Mouse (Mus musculus) forebrain, embryonic 14.5 days (tissue): ENCODE results near the gene Unkl. TPM values are rescaled to one million over a fixed set of nuclear protein-coding genes. Genes with fewer than 3 reads are reported as not detected.
"Not testable (repeated sequence)": the region's sequence is repeated elsewhere in the genome, so short reads cannot be mapped to it uniquely, and the experiment has no call there.

ENCODE experiments used
- ATAC-seq: fragments of 200-750 bp; cut with Nextera tagmentation; 2 replicates; pipeline ENCODE4 v1.8.0; 2017; ENCODE audit warnings: mild to moderate bottlenecking, moderate library complexity
- DNase-seq: peaks from one replicate; pipeline ENCODE4 v3.0.0-alpha.2; 2015; ENCODE audit warnings: low spot score
- H3K27ac ChIP-seq: fragments of 300-500 bp; sonication (generic); 2 replicates; pipeline ENCODE4 v1.5.1; 2014; ENCODE audit warnings: low read depth, mild to moderate bottlenecking, control low read depth, low read length, moderate library complexity
- H3K27me3 ChIP-seq: fragments of 300-500 bp; sonication (generic); replicated peaks from 2 replicates; pipeline ENCODE4 v1.6.1; 2014; ENCODE audit warnings: low read length, control low read depth, mixed read lengths; ENCODE audit not compliant: control insufficient read depth, insufficient read depth
- H3K36me3 ChIP-seq: fragments of 300-500 bp; sonication (generic); 2 replicates; pipeline ENCODE4 v1.6.1; 2014; ENCODE audit warnings: low read length, control low read depth; ENCODE audit not compliant: control insufficient read depth, insufficient read depth
- H3K4me1 ChIP-seq: fragments of 300-500 bp; sonication (generic); 2 replicates; pipeline ENCODE4 v1.6.1; 2014; ENCODE audit warnings: antibody characterized with exemption, low read length, control low read depth; ENCODE audit not compliant: control insufficient read depth, insufficient read depth
- H3K4me2 ChIP-seq: fragments of 300-500 bp; sonication (generic); 2 replicates; pipeline ENCODE4 v1.6.1; 2014; ENCODE audit warnings: mild to moderate bottlenecking, control low read depth, low read length
- H3K4me3 ChIP-seq: fragments of 300-500 bp; sonication (generic); 2 replicates; pipeline ENCODE4 v1.5.1; 2014; ENCODE audit warnings: low read depth, low read length, control low read depth
- H3K9ac ChIP-seq: fragments of 300-500 bp; sonication (generic); 2 replicates; pipeline ENCODE4 v1.6.1; 2014; ENCODE audit warnings: mild to moderate bottlenecking, low read length, control low read depth, moderate library complexity
- H3K9me3 ChIP-seq: fragments of 300-500 bp; sonication (generic); replicated peaks from 2 replicates; pipeline ENCODE4 v1.6.1; 2016; ENCODE audit warnings: low read length, control low read depth, mixed read lengths; ENCODE audit not compliant: control insufficient read depth
- WGBS: fragments of 180-500 bp; shearing (Covaris S2); extraction: QIAGEN DNeasy Blood & Tissue Kit; methylation state at CpG from one replicate; pipeline ENCODE4 v1.1.7; 2014; 5-methylcytosine and 5-hydroxymethylcytosine counted together
- polyA plus RNA-seq: library from polyadenylated mRNA; unstranded; fragments of >200 nt; fragmentation: Nextera tagmentation; extraction: Ambion mirVana; gene quantifications from 2 replicates; pipeline ENCODE4 v1.2.1, GENCODE M21; 2014

Unkl gene
- polyA plus RNA-seq, 1 experiment from 2014 or later = 6.2 TPM

DNA sequence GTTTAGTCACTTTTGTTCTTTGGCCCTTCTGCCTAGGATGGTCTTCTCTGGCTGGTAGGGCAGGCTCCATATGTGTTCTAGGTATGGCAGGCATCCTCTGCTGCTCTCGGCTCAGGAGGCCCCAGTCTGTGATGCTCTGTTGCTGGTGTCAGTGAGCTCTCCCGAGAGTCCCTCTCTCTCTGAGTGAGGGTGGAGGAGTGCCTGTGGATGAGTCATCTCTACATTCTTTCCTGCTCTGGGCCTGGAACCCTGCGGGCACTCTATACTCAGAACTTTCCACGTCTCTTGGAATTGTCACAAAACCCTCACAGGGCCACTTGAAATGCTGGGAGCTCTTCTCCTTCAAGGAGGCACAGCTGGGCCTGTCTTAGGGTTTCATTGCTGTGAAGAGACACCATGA, 23.5 kb downstream of the Unkl start:
- no peaks in the 10 kb centered on the region for H3K4me1 ChIP-seq
- H3K27ac ChIP-seq = no peak overlapping the region

GRCm38 (mm10) chr17:25215431-25215830, 27.2 kb downstream of the Unkl start:
- Histone ChIP-seq H3K27me3 (no peaks in the 10 kb centered on the region), H3K4me1 (no peaks in the 10 kb centered on the region), H3K27ac (no peak overlapping the region), H3K4me3 (no peak overlapping the region), H3K9me3 (no peaks in the 10 kb centered on the region), H3K36me3 (peaks cover 63% of the 10 kb centered on the region), H3K4me2 (no peak overlapping the region), H3K9ac (no peak overlapping the region)
- 79% methylated on average over 3 of the region's 3 CpGs for WGBS
- no peak for ATAC-seq
- no peak for DNase-seq

More for the DNA sequence above, 23.5 kb downstream of the Unkl start:
- ATAC-seq = no peak
- H3K4me3 ChIP-seq = no peak overlapping the region
- H3K27me3 ChIP-seq = no peaks in the 10 kb centered on the region
- H3K9me3 ChIP-seq = no peaks in the 10 kb centered on the region
- no peak overlapping the region for H3K9ac ChIP-seq
- H3K4me2 ChIP-seq = no peak overlapping the region
- H3K36me3 ChIP-seq = peaks cover 82% of the 10 kb centered on the region
- 90% methylated on average over 4 of the region's 4 CpGs for WGBS
- no peak for DNase-seq

DNA sequence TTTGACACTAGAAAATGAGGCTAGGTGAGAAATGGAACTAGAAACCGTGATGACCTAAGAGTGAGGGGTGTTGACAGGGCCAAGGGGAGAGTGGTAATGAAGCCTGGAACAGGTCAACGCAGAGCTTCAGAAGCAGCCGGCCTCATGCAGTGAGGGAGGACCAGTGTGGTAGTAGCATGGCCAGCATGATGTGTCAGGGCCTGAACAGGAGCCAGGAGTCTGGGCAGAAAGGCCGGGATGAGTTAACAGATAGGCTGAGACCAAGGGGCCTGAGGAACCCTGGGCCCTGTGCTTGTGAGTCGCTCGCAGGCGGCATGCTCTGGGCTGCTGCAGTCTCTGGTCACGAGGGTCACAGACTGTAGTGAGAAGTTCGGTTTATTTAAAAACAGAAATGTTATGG, 30.8 kb downstream of the Unkl start:
- Histone ChIP-seq H3K27me3 (no peaks in the 10 kb centered on the region), H3K4me1 (no peaks in the 10 kb centered on the region), H3K9me3 (no peaks in the 10 kb centered on the region), H3K27ac (no peak overlapping the region), H3K4me2 (no peak overlapping the region), H3K36me3 (peaks cover 44% of the 10 kb centered on the region), H3K4me3 (no peak overlapping the region), H3K9ac (no peak overlapping the region)
- DNase-seq = no peak
- WGBS = 91% methylated on average over 9 of the region's 9 CpGs
- ATAC-seq = no peak

DNA sequence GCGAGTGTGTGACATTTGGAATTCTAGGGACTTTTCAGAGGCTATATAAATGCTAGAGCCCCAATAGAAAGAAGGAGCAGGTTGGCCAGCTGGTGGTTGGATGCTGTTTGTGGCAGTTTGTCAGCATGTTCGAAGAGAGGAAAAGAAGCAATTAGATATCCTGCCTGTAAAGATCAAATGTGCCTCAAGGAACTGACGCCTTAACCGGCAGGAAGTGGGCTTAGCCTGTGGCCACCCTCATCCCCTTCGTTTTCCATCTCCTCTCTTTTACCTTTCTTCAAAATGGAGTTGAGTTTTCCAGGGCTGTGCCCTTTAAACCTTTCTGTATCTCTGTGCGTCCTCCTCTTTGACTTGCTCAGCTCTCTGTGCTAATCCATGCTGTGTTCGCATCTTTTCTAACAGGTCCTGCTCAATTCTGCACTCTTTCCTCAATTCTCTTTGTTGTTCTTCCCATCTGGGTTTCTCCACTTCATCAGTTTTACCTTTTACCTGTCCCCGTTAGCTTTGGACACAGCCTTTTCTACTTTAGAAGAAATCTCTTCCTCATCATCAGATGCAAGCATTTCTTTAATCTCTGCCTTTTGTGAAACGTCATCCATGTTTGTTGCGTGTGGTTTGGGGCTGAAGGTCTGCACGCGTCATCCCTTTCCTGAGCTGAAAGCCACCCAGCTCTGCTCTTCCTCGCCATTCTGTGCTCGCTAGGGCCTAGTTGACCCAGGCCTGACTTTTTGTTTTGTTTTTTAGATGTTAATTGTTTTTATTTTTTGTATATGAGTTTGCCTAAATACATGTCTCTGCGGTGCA, 31.5 kb downstream of the Unkl start:
- no peak overlapping the region for H3K9ac ChIP-seq
- H3K36me3 ChIP-seq = peaks cover 37% of the 10 kb centered on the region
- H3K4me1 ChIP-seq = no peaks in the 10 kb centered on the region
- no peaks in the 10 kb centered on the region for H3K9me3 ChIP-seq
- H3K27me3 ChIP-seq = no peaks in the 10 kb centered on the region
- WGBS = 95% methylated on average over 15 of the region's 15 CpGs
- no peak overlapping the region for H3K4me2 ChIP-seq
- ATAC-seq (no peak), DNase-seq (no peak)
- no peak overlapping the region for H3K27ac ChIP-seq
- H3K4me3 ChIP-seq = no peak overlapping the region

GRCm38 (mm10) chr17:25220746-25221145, 32.5 kb downstream of the Unkl start:
- Histone ChIP-seq H3K4me2 (no peak overlapping the region), H3K27ac (no peak overlapping the region), H3K9ac (no peak overlapping the region), H3K4me3 (no peak overlapping the region), H3K36me3 (peaks cover 27% of the 10 kb centered on the region), H3K9me3 (no peaks in the 10 kb centered on the region), H3K27me3 (no peaks in the 10 kb centered on the region), H3K4me1 (no peaks in the 10 kb centered on the region)
- 83% methylated on average over 1 of the region's 1 CpGs for WGBS
- no peak for DNase-seq
- ATAC-seq = no peak

- Histone ChIP-seq H3K27me3 (no peaks in the 10 kb centered on the region), H3K9me3 (no peaks in the 10 kb centered on the region), H3K4me1 (no peaks in the 10 kb centered on the region), H3K4me2 (peak overlapping the region; percentile 53), H3K36me3 (peaks cover 23% of the 10 kb centered on the region), H3K4me3 (peak overlapping the region; percentile 24), H3K9ac (peak overlapping the region; percentile 60), H3K27ac (no peak overlapping the region; the same call in 1 of the 2 replicates)
- ATAC-seq (peak; percentile 88), DNase-seq (peak; percentile 44)
- 1% methylated on average over 25 of the region's 30 CpGs for WGBS
Observed at GRCm38 (mm10) chr17:25221821-25222503, 33.8 kb downstream of the Unkl start.

DNA sequence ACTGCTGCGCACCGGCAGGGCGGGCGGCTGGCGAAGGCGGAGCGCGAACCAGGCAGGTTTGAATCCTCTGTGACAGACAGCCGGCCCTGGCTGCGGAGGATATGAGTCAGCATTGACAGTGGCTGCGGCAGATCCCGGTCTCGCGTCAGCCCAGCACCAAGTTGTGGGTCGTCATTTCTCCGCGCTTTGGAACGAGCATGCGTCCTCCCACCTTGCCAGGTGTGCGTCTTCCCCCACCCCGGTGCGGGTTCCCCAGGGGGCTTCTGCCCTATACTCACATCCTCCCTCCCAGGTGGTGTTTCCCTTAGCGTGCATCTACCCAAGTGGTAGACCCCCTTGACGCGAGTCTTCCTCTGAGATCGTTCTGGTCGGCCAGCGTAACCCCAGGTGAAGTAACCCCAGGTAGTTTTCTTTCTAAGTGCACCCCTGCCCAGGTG, 34.3 kb downstream of the Unkl start:
- peaks cover 25% of the 10 kb centered on the region for H3K36me3 ChIP-seq
- H3K9ac ChIP-seq, H3K27me3 ChIP-seq, H3K4me1 ChIP-seq, H3K9me3 ChIP-seq, DNase-seq: not testable (repeated sequence)
- 0 out of 2 replicates have a peak overlapping the region, but pooled peaks have one; percentile 9 for H3K27ac ChIP-seq
- peak; percentile 93 for ATAC-seq
- peak overlapping the region; percentile 53 for H3K4me2 ChIP-seq
- 8% methylated on average over 13 of the region's 28 CpGs for WGBS
- H3K4me3 ChIP-seq = peak overlapping the region; percentile 24; the same call in 1 of the 2 replicates

GRCm38 (mm10) chr17:25222951-25223601, 34.9 kb downstream of the Unkl start:
- no peak overlapping the region for H3K4me3 ChIP-seq
- no peak overlapping the region for H3K9ac ChIP-seq
- H3K9me3 ChIP-seq = no peaks in the 10 kb centered on the region
- H3K4me2 ChIP-seq = peak overlapping the region; percentile 53; the same call in 1 of the 2 replicates
- WGBS = 27% methylated on average over 6 of the region's 6 CpGs
- ATAC-seq (no peak), DNase-seq (no peak)
- no peaks in the 10 kb centered on the region for H3K4me1 ChIP-seq
- no peaks in the 10 kb centered on the region for H3K27me3 ChIP-seq
- H3K36me3 ChIP-seq = peaks cover 28% of the 10 kb centered on the region
- H3K27ac ChIP-seq = 0 out of 2 replicates have a peak overlapping the region, but pooled peaks have one; percentile 9
